Mouse (Mus musculus) lung, postnatal 4 days (tissue): ENCODE data around the gene Cyth3.

ENCODE experiments used
- DNase-seq, 2 experiments: peaks; one replicate each; pipeline ENCODE4 v3.0.0; 2021

Gene Cyth3

GRCm38 (mm10) chr5:143616657-143617329 is 5.5 kb upstream of the Cyth3 start:
- DNase-seq = no peak

- DNase-seq = no peak
Measured at GRCm38 (mm10) chr5:143617487-143618209, 4.6 kb upstream of the Cyth3 start.

GRCm38 (mm10) chr5:143618585-143618984 is 3.7 kb upstream of the Cyth3 start:
- no peak for DNase-seq

- DNase-seq = no peak
Measured at GRCm38 (mm10) chr5:143620196-143620595, 2.1 kb upstream of the Cyth3 start.

GRCm38 (mm10) chr5:143620941-143621340 is 1.3 kb upstream of the Cyth3 start:
- DNase-seq = peak; percentile 65 to 77

- no peak for DNase-seq
Measured at GRCm38 (mm10) chr5:143622623-143623150, 440 bp downstream of the Cyth3 start.

GRCm38 (mm10) chr5:143623356-143624295 is 1.4 kb downstream of the Cyth3 start:
- DNase-seq = peak in 1 of 2 experiments; percentile 32

- no peak for DNase-seq
Measured at GRCm38 (mm10) chr5:143624449-143624848, 2.2 kb downstream of the Cyth3 start.

- DNase-seq = peak; percentile 49 to 63
Measured at GRCm38 (mm10) chr5:143625497-143625896, 3.2 kb downstream of the Cyth3 start.

- no peak for DNase-seq
Measured at GRCm38 (mm10) chr5:143625940-143626588, 3.8 kb downstream of the Cyth3 start.

GRCm38 (mm10) chr5:143627507-143627906 is 5.3 kb downstream of the Cyth3 start:
- DNase-seq = no peak

- peak in 1 of 2 experiments; percentile 50 for DNase-seq
Measured at GRCm38 (mm10) chr5:143627926-143628325, 5.7 kb downstream of the Cyth3 start.

- no peak for DNase-seq
Measured at GRCm38 (mm10) chr5:143629686-143630085, 7.4 kb downstream of the Cyth3 start.

- no peak for DNase-seq
Measured at GRCm38 (mm10) chr5:143630214-143630613, 8.0 kb downstream of the Cyth3 start.

- no peak for DNase-seq
Measured at GRCm38 (mm10) chr5:143630738-143631137, 8.5 kb downstream of the Cyth3 start.

GRCm38 (mm10) chr5:143631559-143631958 is 9.3 kb downstream of the Cyth3 start:
- no peak for DNase-seq

- DNase-seq = peak in 1 of 2 experiments; percentile 44
Measured at GRCm38 (mm10) chr5:143632674-143633557, 10.7 kb downstream of the Cyth3 start.

- DNase-seq = no peak
Measured at GRCm38 (mm10) chr5:143633558-143633871, 11.3 kb downstream of the Cyth3 start.

- DNase-seq = no peak
Measured at GRCm38 (mm10) chr5:143633877-143634276, 11.6 kb downstream of the Cyth3 start.

GRCm38 (mm10) chr5:143634550-143635112 is 12.4 kb downstream of the Cyth3 start:
- DNase-seq = peak in 1 of 2 experiments; percentile 30

- DNase-seq = no peak
Measured at GRCm38 (mm10) chr5:143635358-143635757, 13.1 kb downstream of the Cyth3 start.
